Mouse (Mus musculus) midbrain, embryonic 15.5 days (tissue): ENCODE measurements around the gene Olfr130. TPM values are rescaled to one million over a fixed set of nuclear protein-coding genes. Genes with fewer than 3 reads are reported as not detected.

Experiments
- ATAC-seq: fragments of 200-750 bp; cut with Nextera tagmentation; replicated peaks from 2 replicates; pipeline ENCODE4 v1.8.0; 2017; ENCODE audit warnings: moderate TSS enrichment
- H3K27ac ChIP-seq: fragments of 300-500 bp; sonication (generic); 2 replicates; pipeline ENCODE4 v1.5.1; 2015; ENCODE audit warnings: mild to moderate bottlenecking, inconsistent platforms
- H3K27me3 ChIP-seq: fragments of 300-500 bp; sonication (generic); replicated peaks from 2 replicates; pipeline ENCODE4 v1.6.1; 2015; ENCODE audit warnings: inconsistent platforms
- H3K36me3 ChIP-seq: fragments of 300-500 bp; sonication (generic); replicated peaks from 2 replicates; pipeline ENCODE4 v1.6.1; 2015; ENCODE audit warnings: inconsistent platforms
- H3K4me1 ChIP-seq: fragments of 300-500 bp; sonication (generic); 2 replicates; pipeline ENCODE4 v1.6.1; 2015; ENCODE audit warnings: inconsistent platforms
- H3K4me2 ChIP-seq: fragments of 300-500 bp; sonication (generic); 2 replicates; pipeline ENCODE4 v1.6.1; 2015; ENCODE audit warnings: inconsistent platforms, mild to moderate bottlenecking, moderate library complexity
- H3K4me3 ChIP-seq: fragments of 300-500 bp; sonication (generic); 2 replicates; pipeline ENCODE4 v1.5.1; 2015; ENCODE audit warnings: mild to moderate bottlenecking, inconsistent platforms
- H3K9ac ChIP-seq: fragments of 300-500 bp; sonication (generic); 2 replicates; pipeline ENCODE4 v1.6.1; 2015; ENCODE audit warnings: mild to moderate bottlenecking, inconsistent platforms
- H3K9me3 ChIP-seq: fragments of 300-500 bp; sonication (generic); 2 replicates; pipeline ENCODE4 v1.6.1; 2016; ENCODE audit warnings: inconsistent platforms
- WGBS: fragments of 180-500 bp; shearing (Covaris S2); methylation state at CpG from one replicate; pipeline ENCODE4 v1.1.7; 2015; ENCODE audit warnings: mixed read lengths; 5-methylcytosine and 5-hydroxymethylcytosine counted together
- polyA plus RNA-seq: library from polyadenylated mRNA; unstranded; fragments of >200 nt; fragmentation: Nextera tagmentation; extraction: Ambion mirVana; gene quantifications from 2 replicates; pipeline ENCODE4 v1.2.1, GENCODE M21; 2015

The Olfr130 gene
- not detected in 2 replicates for polyA plus RNA-seq

DNA sequence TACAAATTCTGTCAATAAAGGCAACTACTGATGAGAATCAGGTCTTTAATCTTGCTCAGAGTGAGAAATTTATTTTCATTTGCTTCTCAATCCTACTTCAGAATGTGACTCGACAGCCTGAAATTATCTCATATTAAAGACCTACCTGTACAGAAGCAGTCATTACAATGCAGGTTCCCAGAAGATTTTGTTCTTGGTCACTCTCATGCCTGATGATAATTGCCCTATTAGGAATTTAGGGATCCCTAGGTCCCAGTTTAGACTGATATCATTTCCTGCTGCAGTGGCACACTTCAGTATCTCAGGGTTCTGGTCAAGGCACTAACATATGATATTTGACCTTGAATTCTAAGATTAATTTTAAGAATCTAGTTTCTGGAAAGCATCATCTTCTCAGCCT lies at the start of gene Olfr130:
Gene Olfr130, plus strand, starts transcription at position 301 of the 400 bp plus-strand sequence.
- no peak within 1 kb of the TSS for H3K27ac ChIP-seq
- H3K27me3 ChIP-seq: no peaks in the 10 kb centered on the region
- no peak within 1 kb of the TSS for H3K9ac ChIP-seq
- H3K36me3 ChIP-seq: no peaks in the 10 kb centered on the region
- H3K9me3 ChIP-seq: no peaks in the 10 kb centered on the region
- no peak for ATAC-seq
- H3K4me2 ChIP-seq: no peak within 1 kb of the TSS
- WGBS: 92% methylated on average over 1 of the region's 1 CpGs
- no peak within 1 kb of the TSS for H3K4me3 ChIP-seq
- H3K4me1 ChIP-seq: no peaks in the 10 kb centered on the region

DNA sequence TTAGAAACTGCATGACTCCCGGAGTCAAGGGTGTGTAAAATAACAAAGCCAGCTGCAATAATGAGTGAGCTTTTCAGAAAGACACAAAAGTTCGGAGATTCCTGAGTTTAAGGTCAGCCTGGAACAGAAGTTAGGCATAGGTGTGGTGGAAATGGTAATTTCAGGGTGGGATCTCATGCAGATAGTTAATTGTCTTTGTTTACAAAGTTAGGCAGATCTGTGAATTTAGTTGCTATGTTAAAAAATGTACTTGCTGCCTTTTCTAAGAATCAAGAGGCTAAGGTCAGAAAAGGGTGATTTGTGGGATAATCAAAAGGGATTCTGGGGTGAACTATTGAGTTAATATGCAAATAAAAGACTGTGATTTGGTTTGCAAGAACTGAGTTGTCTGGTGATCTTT lies 47.4 kb upstream of the Olfr130 start:
- Histone ChIP-seq H3K9me3 (no peaks in the 10 kb centered on the region), H3K27ac (no peak overlapping the region), H3K4me3 (no peak overlapping the region), H3K27me3 (no peaks in the 10 kb centered on the region), H3K4me1 (no peaks in the 10 kb centered on the region), H3K4me2 (no peak overlapping the region), H3K36me3 (no peaks in the 10 kb centered on the region), H3K9ac (no peak overlapping the region)
- no peak for ATAC-seq
- WGBS: 86% methylated on average over 2 of the region's 2 CpGs

DNA sequence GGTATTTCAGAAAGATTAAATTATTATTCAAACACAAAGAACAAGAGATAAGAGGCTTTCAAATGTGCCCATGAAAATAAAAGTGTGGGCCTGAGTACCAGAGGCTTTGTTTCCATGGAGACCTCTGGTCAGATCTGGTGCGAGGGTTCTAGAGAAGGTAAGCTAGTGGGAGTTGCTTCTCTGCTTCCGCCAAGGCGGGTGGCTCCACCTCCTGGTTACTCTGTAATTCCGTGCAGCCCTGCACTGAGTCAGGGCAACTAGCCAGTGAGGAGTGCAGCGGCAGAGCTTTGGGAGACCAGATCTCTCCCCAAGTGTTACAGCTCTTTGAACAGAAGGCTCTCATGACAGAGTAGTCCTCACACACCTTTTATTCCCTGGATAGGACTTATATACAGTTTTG lies 37.4 kb upstream of the Olfr130 start:
- H3K36me3 ChIP-seq: no peaks in the 10 kb centered on the region
- no peaks in the 10 kb centered on the region for H3K9me3 ChIP-seq
- no peaks in the 10 kb centered on the region for H3K27me3 ChIP-seq
- no peak overlapping the region for H3K4me2 ChIP-seq
- H3K9ac ChIP-seq: no peak overlapping the region
- no peaks in the 10 kb centered on the region for H3K4me1 ChIP-seq
- H3K27ac ChIP-seq: no peak overlapping the region
- no peak for ATAC-seq
- no peak overlapping the region for H3K4me3 ChIP-seq
- WGBS: 31% methylated on average over 5 of the region's 5 CpGs

GRCm38 (mm10) chr17:38059979-38060378 lies 3.7 kb upstream of the Olfr130 start, which contains the start of gene Olfr129:
TSS of gene Olfr129 (minus strand) at chr17:38060079.
- Histone ChIP-seq H3K9ac (no peak within 1 kb of the TSS), H3K4me1 (no peaks in the 10 kb centered on the region), H3K27ac (no peak within 1 kb of the TSS), H3K36me3 (no peaks in the 10 kb centered on the region), H3K4me3 (no peak within 1 kb of the TSS), H3K9me3 (no peaks in the 10 kb centered on the region), H3K27me3 (no peaks in the 10 kb centered on the region), H3K4me2 (no peak within 1 kb of the TSS)
- ATAC-seq: no peak
- WGBS: 66% methylated on average over 1 of the region's 1 CpGs

DNA sequence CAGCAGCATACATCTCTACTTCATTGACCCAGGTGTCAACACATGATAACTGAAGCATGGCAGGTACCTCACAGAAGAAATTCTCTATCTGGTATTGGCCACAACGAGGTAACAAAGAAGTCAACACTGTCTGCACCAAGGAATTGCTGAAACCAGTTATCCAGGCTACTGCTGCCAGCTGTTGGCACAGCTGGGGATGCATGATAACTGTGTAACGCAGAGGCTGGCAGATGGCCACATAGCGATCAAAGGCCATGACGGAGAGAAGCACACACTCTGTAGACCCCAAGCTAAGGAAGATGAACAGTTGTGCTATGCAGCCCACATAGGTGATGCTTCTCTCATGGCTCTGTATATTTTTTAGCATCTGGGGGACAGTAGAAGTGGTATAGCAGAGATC lies 18.6 kb downstream of the Olfr130 start:
- Histone ChIP-seq H3K4me3 (no peak overlapping the region), H3K4me1 (no peaks in the 10 kb centered on the region), H3K9ac (no peak overlapping the region), H3K9me3 (no peaks in the 10 kb centered on the region), H3K27ac (no peak overlapping the region), H3K36me3 (no peaks in the 10 kb centered on the region), H3K4me2 (no peak overlapping the region), H3K27me3 (no peaks in the 10 kb centered on the region)
- WGBS: 85% methylated on average over 4 of the region's 4 CpGs
- ATAC-seq: no peak

DNA sequence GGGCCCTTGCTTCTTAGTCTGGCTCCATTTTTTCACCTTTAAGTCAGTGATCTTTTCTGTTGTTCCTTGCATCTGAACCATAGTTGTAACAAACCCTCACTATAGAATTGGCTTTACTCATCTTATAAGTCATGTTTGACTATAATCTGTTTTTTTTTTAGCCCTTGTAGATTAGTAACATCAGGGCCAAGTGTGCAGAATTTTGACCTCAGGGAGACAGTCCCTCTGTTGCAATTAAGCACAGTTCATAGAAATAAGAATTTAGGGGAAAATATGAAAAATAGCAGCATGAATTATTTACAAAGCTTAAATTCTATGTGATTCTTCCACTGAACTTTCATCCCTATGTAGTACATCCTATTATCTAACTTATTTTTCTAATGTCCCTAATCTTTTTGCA lies 24.9 kb downstream of the Olfr130 start, which contains the start of gene Olfr131:
Gene Olfr131, minus strand, starts transcription at position 101 of the 400 bp plus-strand sequence.
- H3K27me3 ChIP-seq: no peaks in the 10 kb centered on the region
- no peak within 1 kb of the TSS for H3K27ac ChIP-seq
- no peaks in the 10 kb centered on the region for H3K36me3 ChIP-seq
- no peak within 1 kb of the TSS for H3K4me2 ChIP-seq
- H3K4me3 ChIP-seq: no peak within 1 kb of the TSS
- H3K9me3 ChIP-seq: no peaks in the 10 kb centered on the region
- H3K4me1 ChIP-seq: no peaks in the 10 kb centered on the region
- no peak for ATAC-seq
- H3K9ac ChIP-seq: no peak within 1 kb of the TSS

Other genes starting within 250 kb of the Olfr130 start
- gene Olfr125, start 231.0 kb upstream of the Olfr130 start, polyA plus RNA-seq: not detected in 2 replicates
- gene Olfr126, start 216.4 kb upstream of the Olfr130 start, polyA plus RNA-seq: not detected in 2 replicates
- not detected in 2 replicates for gene Olfr127, start 163.5 kb upstream of the Olfr130 start, polyA plus RNA-seq
- not detected in 2 replicates for gene Olfr128, start 143.4 kb upstream of the Olfr130 start, polyA plus RNA-seq
- gene Olfr761, start 110.8 kb upstream of the Olfr130 start, polyA plus RNA-seq: not detected in 2 replicates
- not detected in 2 replicates for gene Olfr129, start 3.8 kb upstream of the Olfr130 start, polyA plus RNA-seq
- gene Olfr131, start 24.8 kb downstream of the Olfr130 start, polyA plus RNA-seq: not detected in 2 replicates
- gene Olfr132, start 70.6 kb downstream of the Olfr130 start, polyA plus RNA-seq: not detected in 2 replicates
- gene Olfr133, start 81.4 kb downstream of the Olfr130 start, polyA plus RNA-seq: not detected in 2 replicates
- not detected in 2 replicates for gene Olfr134, start 107.5 kb downstream of the Olfr130 start, polyA plus RNA-seq
- not detected in 2 replicates for gene Olfr135, start 140.4 kb downstream of the Olfr130 start, polyA plus RNA-seq
- gene Olfr138, start 197.1 kb downstream of the Olfr130 start, polyA plus RNA-seq: not detected in 2 replicates
- gene Olfr137, start 243.6 kb downstream of the Olfr130 start, polyA plus RNA-seq: not detected in 2 replicates